Mouse (Mus musculus): ENCODE data around the gene Eipr1.
"Not testable (repeated sequence)": the region's sequence is repeated elsewhere in the genome, so short reads cannot be mapped to it uniquely, and the experiment has no call there.

The Eipr1 gene

GRCm38 (mm10) chr12:28887712-28888111, 136.1 kb downstream of the Eipr1 start:
- DNase-seq (ENCODE audit: low read depth, low spot score), result no peak

- peak; percentile 40 for DNase-seq (ENCODE audit: low read depth, low spot score)
These were observed 137.6 kb downstream of the Eipr1 start for GRCm38 (mm10) chr12:28889068-28889674.

- DNase-seq (ENCODE audit: low read depth, low spot score), result no peak
These were observed 139.9 kb downstream of the Eipr1 start for GRCm38 (mm10) chr12:28891523-28891922.

- DNase-seq (ENCODE audit: low read depth, low spot score), result no peak
These were observed 145.0 kb downstream of the Eipr1 start for GRCm38 (mm10) chr12:28896577-28896976.

GRCm38 (mm10) chr12:28898307-28898706, 146.7 kb downstream of the Eipr1 start:
- no peak for DNase-seq (ENCODE audit: low read depth, low spot score)

- no peak for DNase-seq (ENCODE audit: low read depth, low spot score)
These were observed 148.1 kb downstream of the Eipr1 start for GRCm38 (mm10) chr12:28899696-28900095.

- DNase-seq (ENCODE audit: low read depth, low spot score), result no peak
These were observed 148.7 kb downstream of the Eipr1 start for GRCm38 (mm10) chr12:28900341-28900740.

- DNase-seq (ENCODE audit: low read depth, low spot score), result no peak
These were observed 150.5 kb downstream of the Eipr1 start for GRCm38 (mm10) chr12:28902132-28902531.

- no peak for DNase-seq (ENCODE audit: low read depth, low spot score)
These were observed 151.5 kb downstream of the Eipr1 start for GRCm38 (mm10) chr12:28903082-28903481.

GRCm38 (mm10) chr12:28905486-28905885, 153.9 kb downstream of the Eipr1 start:
- DNase-seq (ENCODE audit: low read depth, low spot score), result no peak

GRCm38 (mm10) chr12:28906016-28906415, 154.4 kb downstream of the Eipr1 start:
- DNase-seq (ENCODE audit: low read depth, low spot score), result no peak

- no peak for DNase-seq (ENCODE audit: low read depth, low spot score)
These were observed 155.2 kb downstream of the Eipr1 start for GRCm38 (mm10) chr12:28906809-28907297.

GRCm38 (mm10) chr12:28907814-28908213, 156.2 kb downstream of the Eipr1 start:
- DNase-seq (ENCODE audit: low read depth, low spot score), result no peak

- no peak for DNase-seq (ENCODE audit: low read depth, low spot score)
These were observed 158.2 kb downstream of the Eipr1 start for GRCm38 (mm10) chr12:28909851-28910250.

GRCm38 (mm10) chr12:28910568-28910967, 159.0 kb downstream of the Eipr1 start:
- DNase-seq (ENCODE audit: low read depth, low spot score), result no peak

- DNase-seq (ENCODE audit: low read depth, low spot score), result no peak
These were observed 160.8 kb downstream of the Eipr1 start for GRCm38 (mm10) chr12:28912351-28912936.

- no peak for DNase-seq (ENCODE audit: low read depth, low spot score)
These were observed 161.5 kb downstream of the Eipr1 start for GRCm38 (mm10) chr12:28913099-28913498.

- DNase-seq (ENCODE audit: low read depth, low spot score), result not testable (repeated sequence)
These were observed 162.5 kb downstream of the Eipr1 start for GRCm38 (mm10) chr12:28914056-28914455.
